Mouse (Mus musculus) ES-Bruce4 (cell line): ENCODE measurements around the gene Il1r2. TPM values are rescaled to one million over a fixed set of nuclear protein-coding genes. Genes with fewer than 3 reads are reported as not detected.

Experiments
- H3K27ac ChIP-seq: 2 replicates; pipeline ENCODE4 v1.5.1; 2012; ENCODE audit warnings: low read length, inconsistent platforms; ENCODE audit not compliant: insufficient read depth
- H3K27me3 ChIP-seq: 2 replicates; pipeline ENCODE4 v1.6.1; 2012; ENCODE audit warnings: mild to moderate bottlenecking, low read length, inconsistent platforms; ENCODE audit not compliant: control insufficient read depth, poor library complexity, insufficient read depth, severe bottlenecking
- H3K36me3 ChIP-seq: 2 replicates; pipeline ENCODE4 v1.6.1; 2012; ENCODE audit warnings: inconsistent platforms, mild to moderate bottlenecking, low read length, moderate library complexity; ENCODE audit not compliant: control insufficient read depth, poor library complexity, insufficient read depth, severe bottlenecking
- H3K4me1 ChIP-seq: one replicate; pipeline ENCODE4 v1.8.1; 2011; ENCODE audit warnings: low read length; ENCODE audit not compliant: control insufficient read depth, insufficient read depth
- H3K4me3 ChIP-seq: 2 replicates; pipeline ENCODE4 v1.5.1; 2011; ENCODE audit warnings: low read depth, mild to moderate bottlenecking, low read length
- H3K9ac ChIP-seq: 2 replicates; pipeline ENCODE4 v1.6.1; 2012; ENCODE audit warnings: low read depth, mild to moderate bottlenecking, inconsistent platforms; ENCODE audit not compliant: poor library complexity, severe bottlenecking
- H3K9me3 ChIP-seq: replicated peaks from 2 replicates; pipeline ENCODE4 v1.6.1; 2012; ENCODE audit warnings: mild to moderate bottlenecking, low read length, inconsistent platforms; ENCODE audit not compliant: control insufficient read depth, poor library complexity, insufficient read depth, severe bottlenecking
- CTCF ChIP-seq: IDR thresholded peaks from one replicate; pipeline ENCODE4 v1.8.1; 2011; ENCODE audit warnings: low read depth, low read length
- EP300 ChIP-seq: IDR thresholded peaks from 2 replicates; pipeline ENCODE4 v1.6.1; 2011; ENCODE audit warnings: low read depth, low read length; ENCODE audit not compliant: insufficient read depth
- POLR2A ChIP-seq: IDR thresholded peaks from one replicate; pipeline ENCODE4 v1.8.1; 2011; ENCODE audit warnings: low read length; ENCODE audit not compliant: insufficient read depth
- polyA plus RNA-seq: library from polyadenylated mRNA; stranded (reverse); fragments of >200 nt; gene quantifications from 2 replicates; pipeline ENCODE4 v1.2.4, GENCODE M21; 2011; ENCODE audit warnings: low read depth; ENCODE audit not compliant: missing spikeins, insufficient read depth, insufficient read length

The Il1r2 gene
- polyA plus RNA-seq, 1 experiment, result not detected

GRCm38 (mm10) chr1:40156096-40156495 lies 82.2 kb downstream of the Il1r2 start:
- TF ChIP-seq EP300, result no peak
- TF ChIP-seq CTCF, result no peak
- no peak for TF ChIP-seq POLR2A
- no peak overlapping the region for H3K27ac ChIP-seq
- H3K27me3 ChIP-seq, result no peaks in the 10 kb centered on the region
- H3K4me1 ChIP-seq, result no peaks in the 10 kb centered on the region
- H3K9ac ChIP-seq, result no peak overlapping the region
- H3K9me3 ChIP-seq, result no peaks in the 10 kb centered on the region
- H3K36me3 ChIP-seq, result no peaks in the 10 kb centered on the region
- H3K4me3 ChIP-seq, result no peak overlapping the region

GRCm38 (mm10) chr1:40163329-40163917 lies 89.5 kb downstream of the Il1r2 start:
- Histone ChIP-seq H3K9ac (no peak overlapping the region), H3K36me3 (no peaks in the 10 kb centered on the region), H3K4me1 (no peaks in the 10 kb centered on the region), H3K4me3 (no peak overlapping the region), H3K27ac (no peak overlapping the region), H3K27me3 (no peaks in the 10 kb centered on the region), H3K9me3 (no peaks in the 10 kb centered on the region; the same call in 1 of the 2 replicates)
- TF ChIP-seq CTCF (no peak), POLR2A (no peak), EP300 (no peak)

GRCm38 (mm10) chr1:40164331-40164730 lies 90.5 kb downstream of the Il1r2 start:
- no peaks in the 10 kb centered on the region; the same call in 1 of the 2 replicates for H3K9me3 ChIP-seq
- TF ChIP-seq EP300 (no peak), CTCF (no peak), POLR2A (no peak)
- H3K27ac ChIP-seq, result no peak overlapping the region
- no peak overlapping the region for H3K4me3 ChIP-seq
- no peak overlapping the region for H3K9ac ChIP-seq
- H3K4me1 ChIP-seq, result no peaks in the 10 kb centered on the region
- H3K27me3 ChIP-seq, result no peaks in the 10 kb centered on the region
- no peaks in the 10 kb centered on the region for H3K36me3 ChIP-seq

GRCm38 (mm10) chr1:40167585-40167984 lies 93.7 kb downstream of the Il1r2 start:
- no peak for TF ChIP-seq CTCF
- TF ChIP-seq EP300, result no peak
- TF ChIP-seq POLR2A, result no peak
- Histone ChIP-seq H3K9ac (no peak overlapping the region), H3K9me3 (no peaks in the 10 kb centered on the region; the same call in 1 of the 2 replicates), H3K36me3 (no peaks in the 10 kb centered on the region), H3K27me3 (no peaks in the 10 kb centered on the region), H3K27ac (no peak overlapping the region), H3K4me3 (no peak overlapping the region), H3K4me1 (no peaks in the 10 kb centered on the region)

GRCm38 (mm10) chr1:40171878-40172277 lies 98.0 kb downstream of the Il1r2 start:
- H3K27me3 ChIP-seq, result no peaks in the 10 kb centered on the region
- no peaks in the 10 kb centered on the region for H3K4me1 ChIP-seq
- no peak overlapping the region for H3K4me3 ChIP-seq
- TF ChIP-seq CTCF (no peak), POLR2A (no peak), EP300 (no peak)
- H3K9me3 ChIP-seq, result no peaks in the 10 kb centered on the region
- no peaks in the 10 kb centered on the region for H3K36me3 ChIP-seq
- H3K9ac ChIP-seq, result no peak overlapping the region
- H3K27ac ChIP-seq, result no peak overlapping the region

GRCm38 (mm10) chr1:40174146-40174545 lies 100.3 kb downstream of the Il1r2 start:
- Histone ChIP-seq H3K9me3 (no peaks in the 10 kb centered on the region; the same call in 1 of the 2 replicates), H3K4me3 (no peak overlapping the region), H3K4me1 (no peaks in the 10 kb centered on the region), H3K9ac (no peak overlapping the region), H3K36me3 (no peaks in the 10 kb centered on the region), H3K27ac (no peak overlapping the region), H3K27me3 (no peaks in the 10 kb centered on the region)
- TF ChIP-seq EP300 (no peak), POLR2A (no peak), CTCF (no peak)

Other genes with a start within 250 kb of the Il1r2 start
- gene Map4k4, start 173.2 kb upstream of the Il1r2 start, polyA plus RNA-seq, result 289 and 308 TPM in 2 replicates
- 0.23 and 0.49 TPM in 2 replicates for gene Il1r1, start 151.0 kb downstream of the Il1r2 start, polyA plus RNA-seq